Mouse (Mus musculus) hindbrain, embryonic 13.5 days (tissue): ENCODE results near the gene Copa. TPM values are rescaled to one million over a fixed set of nuclear protein-coding genes. Genes with fewer than 3 reads are reported as not detected.

Source experiments
- ATAC-seq: fragments of 200-750 bp; cut with Nextera tagmentation; 2 replicates; pipeline ENCODE4 v1.8.0; 2017; ENCODE audit warnings: moderate TSS enrichment; ENCODE audit not compliant: low FRiP score
- H3K27ac ChIP-seq: fragments of 300-500 bp; sonication (generic); 2 replicates; pipeline ENCODE4 v1.5.1; 2015; ENCODE audit warnings: inconsistent platforms, mild to moderate bottlenecking, moderate library complexity
- H3K27me3 ChIP-seq: fragments of 300-500 bp; sonication (generic); 2 replicates; pipeline ENCODE4 v1.6.1; 2015; ENCODE audit warnings: mild to moderate bottlenecking, inconsistent platforms
- H3K36me3 ChIP-seq: fragments of 300-500 bp; sonication (generic); 2 replicates; pipeline ENCODE4 v1.6.1; 2015; ENCODE audit warnings: mild to moderate bottlenecking, inconsistent platforms
- H3K4me1 ChIP-seq: fragments of 300-500 bp; sonication (generic); replicated peaks from 2 replicates; pipeline ENCODE4 v1.6.1; 2015; ENCODE audit warnings: inconsistent platforms
- H3K4me2 ChIP-seq: fragments of 300-500 bp; sonication (generic); 2 replicates; pipeline ENCODE4 v1.6.1; 2015; ENCODE audit warnings: inconsistent platforms, mild to moderate bottlenecking, moderate library complexity
- H3K4me3 ChIP-seq: fragments of 300-500 bp; sonication (generic); 2 replicates; pipeline ENCODE4 v1.5.1; 2015; ENCODE audit warnings: mild to moderate bottlenecking, inconsistent platforms
- H3K9ac ChIP-seq: fragments of 300-500 bp; sonication (generic); 2 replicates; pipeline ENCODE4 v1.6.1; 2015; ENCODE audit warnings: mild to moderate bottlenecking, inconsistent platforms
- H3K9me3 ChIP-seq: fragments of 300-500 bp; sonication (generic); 2 replicates; pipeline ENCODE4 v1.6.1; 2016; ENCODE audit warnings: inconsistent platforms
- WGBS: fragments of 180-500 bp; shearing (Covaris S2); methylation state at CpG from one replicate; pipeline ENCODE4 v1.1.7; 2015; 5-methylcytosine and 5-hydroxymethylcytosine counted together
- polyA plus RNA-seq: library from polyadenylated mRNA; unstranded; fragments of >200 nt; fragmentation: Nextera tagmentation; extraction: Ambion mirVana; gene quantifications from 2 replicates; pipeline ENCODE4 v1.2.1, GENCODE M21; 2015

Gene Copa
- polyA plus RNA-seq, 1 experiment from 2014 or later: 186 TPM

DNA sequence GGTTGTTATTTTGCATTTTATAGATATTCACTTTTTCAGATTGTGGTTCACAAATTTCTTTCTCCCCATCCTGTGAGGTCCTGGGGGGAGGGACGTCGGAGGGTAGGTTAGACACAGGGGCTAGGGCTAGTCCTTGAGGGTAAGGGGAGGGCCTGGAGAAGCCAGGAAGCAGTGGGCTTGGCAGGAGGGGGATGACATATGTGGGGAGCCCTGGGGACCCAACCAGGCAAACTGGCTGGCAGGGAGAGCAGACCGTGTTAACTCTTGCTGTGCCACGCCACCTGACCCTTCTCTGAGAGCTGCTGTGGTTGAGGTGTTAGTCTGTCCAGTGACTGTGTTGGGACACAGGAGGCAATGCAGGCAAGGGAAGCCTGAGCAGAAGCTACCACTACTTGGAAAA is 21.7 kb upstream of the Copa start:
- peak overlapping the region; percentile 86 for H3K27ac ChIP-seq
- H3K4me1 ChIP-seq: peaks cover 84% of the 10 kb centered on the region
- 30% methylated on average over 4 of the region's 4 CpGs for WGBS

DNA sequence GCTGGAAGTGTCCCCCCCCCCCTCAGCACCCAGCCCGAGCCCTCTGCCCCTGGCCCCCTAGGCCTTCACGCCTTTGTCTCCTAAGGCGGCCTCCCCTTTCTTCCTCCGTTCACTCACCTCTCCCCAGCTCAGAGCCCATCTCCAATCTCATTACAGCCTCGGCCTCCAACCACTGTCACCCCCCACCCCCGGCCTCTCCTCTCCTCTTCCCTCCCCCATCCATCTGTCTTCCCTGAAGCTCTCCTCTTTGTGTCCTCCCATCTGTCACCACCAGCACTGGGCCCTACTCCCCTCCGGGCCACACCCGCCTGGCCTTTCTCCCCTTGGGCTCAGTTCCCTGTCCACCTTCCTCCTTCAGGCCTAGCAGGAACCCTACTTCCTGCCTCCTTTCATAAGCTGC is 21.1 kb upstream of the Copa start:
- no peaks in the 10 kb centered on the region for H3K9me3 ChIP-seq
- no peak overlapping the region for H3K4me2 ChIP-seq
- H3K4me1 ChIP-seq: peaks cover 78% of the 10 kb centered on the region
- H3K9ac ChIP-seq: peak overlapping the region; percentile 13; the same call in 1 of the 2 replicates
- no peak overlapping the region for H3K4me3 ChIP-seq
- H3K27me3 ChIP-seq: no peaks in the 10 kb centered on the region
- ATAC-seq: no peak
- H3K36me3 ChIP-seq: peaks cover 21% of the 10 kb centered on the region
- H3K27ac ChIP-seq: peak overlapping the region; percentile 86
- WGBS: 16% methylated on average over 8 of the region's 8 CpGs

More for the DNA sequence above, 21.7 kb upstream of the Copa start:
- Histone ChIP-seq H3K9me3 (no peaks in the 10 kb centered on the region), H3K36me3 (peaks cover 15% of the 10 kb centered on the region), H3K27me3 (no peaks in the 10 kb centered on the region), H3K4me2 (no peak overlapping the region), H3K9ac (peak overlapping the region; percentile 13; the same call in 1 of the 2 replicates), H3K4me3 (no peak overlapping the region)
- no peak for ATAC-seq

DNA sequence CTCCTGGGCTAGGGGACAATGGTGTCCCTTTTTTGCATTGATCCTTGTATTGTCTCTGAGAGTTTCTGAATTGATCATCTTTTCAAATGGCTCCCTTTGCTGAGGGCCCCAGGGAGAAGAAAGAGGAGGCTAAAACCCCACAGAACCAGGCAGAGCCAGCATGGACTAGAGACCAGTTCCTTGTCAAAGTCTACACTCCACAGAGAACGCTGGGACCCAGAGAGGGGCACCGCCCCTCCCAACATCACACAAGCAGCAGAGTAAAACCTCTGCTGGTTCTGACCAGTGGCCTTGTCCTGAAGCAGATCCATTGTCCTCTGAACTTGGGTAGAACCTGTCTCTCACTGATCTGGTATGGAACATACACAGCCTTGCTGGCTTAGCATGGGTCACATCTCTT is 20.2 kb upstream of the Copa start:
- H3K27me3 ChIP-seq: no peaks in the 10 kb centered on the region
- no peak overlapping the region for H3K4me2 ChIP-seq
- H3K4me1 ChIP-seq: peaks cover 70% of the 10 kb centered on the region
- 87% methylated on average over 2 of the region's 2 CpGs for WGBS
- H3K4me3 ChIP-seq: no peak overlapping the region
- ATAC-seq: no peak
- peaks cover 30% of the 10 kb centered on the region for H3K36me3 ChIP-seq
- H3K27ac ChIP-seq: peak overlapping the region; percentile 86; the same call in 1 of the 2 replicates
- no peaks in the 10 kb centered on the region for H3K9me3 ChIP-seq
- no peak overlapping the region for H3K9ac ChIP-seq

DNA sequence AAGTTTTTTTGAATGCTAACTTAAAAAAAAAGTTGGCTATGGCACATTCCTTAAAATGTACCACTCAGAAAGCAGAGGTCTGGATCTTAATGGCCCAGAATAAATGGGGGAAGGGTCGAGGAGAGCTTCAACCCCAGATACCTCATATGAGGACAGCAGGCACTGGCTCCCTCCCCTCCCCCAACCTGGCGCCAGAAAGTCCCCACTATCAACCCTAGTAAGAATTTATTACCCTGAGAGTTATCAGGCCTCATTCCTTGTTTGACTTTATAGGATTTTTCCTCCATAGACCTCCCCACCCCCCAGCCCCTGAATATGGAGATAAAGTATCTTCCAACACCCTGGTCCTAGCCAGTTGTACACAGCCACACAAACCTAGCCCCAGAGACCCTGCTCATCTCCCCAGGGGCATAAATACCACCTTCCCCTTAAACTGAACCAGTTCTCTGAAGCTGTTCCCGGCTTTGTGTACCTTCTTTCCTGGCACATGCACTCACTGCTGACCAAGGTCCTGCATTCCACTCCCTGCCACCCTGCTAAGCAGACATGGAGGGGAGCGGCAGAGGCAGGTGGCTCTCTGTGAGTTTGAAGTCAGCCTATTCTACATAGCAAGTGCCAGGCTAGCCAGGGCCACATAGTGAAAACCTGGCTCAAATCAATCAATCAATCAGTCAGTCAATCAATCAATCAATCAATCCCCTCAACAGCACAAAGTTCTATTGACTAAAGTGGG is 18.9 kb upstream of the Copa start:
- no peaks in the 10 kb centered on the region for H3K27me3 ChIP-seq
- no peaks in the 10 kb centered on the region for H3K9me3 ChIP-seq
- H3K9ac ChIP-seq: peak overlapping the region; percentile 49
- no peak overlapping the region for H3K4me3 ChIP-seq
- H3K36me3 ChIP-seq: peaks cover 43% of the 10 kb centered on the region
- WGBS: 54% methylated on average over 4 of the region's 4 CpGs
- peaks cover 56% of the 10 kb centered on the region for H3K4me1 ChIP-seq
- no peak for ATAC-seq
- no peak overlapping the region for H3K27ac ChIP-seq
- H3K4me2 ChIP-seq: no peak overlapping the region

DNA sequence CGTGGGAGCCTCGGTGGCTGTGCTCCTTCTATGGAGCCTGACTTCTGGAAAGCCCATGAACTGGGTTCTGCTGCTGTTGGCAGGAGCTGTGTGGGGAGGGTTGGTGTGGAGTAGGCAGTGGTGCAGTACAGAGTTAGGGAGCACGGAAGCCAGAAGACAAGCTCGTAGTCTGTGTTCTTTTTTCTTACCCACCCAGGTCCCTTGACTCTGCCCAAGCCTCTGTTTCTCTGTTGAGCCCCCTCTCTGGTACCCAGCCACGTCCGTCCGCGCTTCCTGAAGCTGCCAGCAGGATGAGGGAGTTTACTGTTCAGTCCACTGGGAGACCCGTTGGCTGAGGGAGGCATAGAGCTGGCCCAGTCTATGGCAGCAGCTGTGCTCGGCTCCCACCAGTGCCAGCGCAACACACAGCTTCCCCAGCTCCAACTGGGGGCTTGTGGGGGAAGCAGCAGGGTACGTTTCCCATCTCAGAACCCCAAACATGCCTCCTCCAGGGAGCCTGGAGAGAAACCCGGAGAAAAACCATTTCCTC is 17.7 kb upstream of the Copa start:
- H3K36me3 ChIP-seq: peaks cover 56% of the 10 kb centered on the region
- no peak overlapping the region for H3K4me2 ChIP-seq
- no peaks in the 10 kb centered on the region for H3K9me3 ChIP-seq
- H3K4me3 ChIP-seq: no peak overlapping the region
- no peaks in the 10 kb centered on the region for H3K27me3 ChIP-seq
- peak; percentile 45 for ATAC-seq
- H3K4me1 ChIP-seq: peaks cover 47% of the 10 kb centered on the region
- WGBS: 49% methylated on average over 13 of the region's 13 CpGs
- peak overlapping the region; percentile 83 for H3K27ac ChIP-seq
- H3K9ac ChIP-seq: peak overlapping the region; percentile 19; the same call in 1 of the 2 replicates

DNA sequence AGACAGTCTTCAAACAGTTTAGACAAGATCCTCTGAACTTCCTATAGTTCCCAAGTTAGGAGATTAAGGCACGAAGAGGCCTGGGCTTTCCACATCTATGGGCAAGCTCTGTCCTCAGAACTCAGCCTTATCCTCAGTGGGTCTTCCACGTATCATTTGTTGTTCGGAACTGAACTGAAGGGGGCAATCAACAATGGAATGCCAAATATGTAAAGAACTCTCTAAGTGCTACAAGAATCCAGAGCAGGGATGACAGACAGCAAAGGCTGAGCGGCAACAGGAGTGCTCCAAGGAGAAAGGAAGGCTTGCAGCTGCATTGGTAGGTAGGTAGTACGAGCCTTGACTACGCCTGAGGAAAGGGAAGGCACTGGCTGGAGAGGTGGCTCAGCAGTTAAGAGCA is 12.1 kb upstream of the Copa start:
- H3K4me2 ChIP-seq: no peak overlapping the region
- H3K27ac ChIP-seq: no peak overlapping the region
- H3K4me3 ChIP-seq: no peak overlapping the region
- no peak overlapping the region for H3K9ac ChIP-seq
- H3K9me3 ChIP-seq: no peaks in the 10 kb centered on the region
- peaks cover 3% of the 10 kb centered on the region for H3K4me1 ChIP-seq
- ATAC-seq: no peak
- 90% methylated on average over 6 of the region's 6 CpGs for WGBS
- H3K27me3 ChIP-seq: no peaks in the 10 kb centered on the region
- H3K36me3 ChIP-seq: peaks cover 100% of the 10 kb centered on the region

DNA sequence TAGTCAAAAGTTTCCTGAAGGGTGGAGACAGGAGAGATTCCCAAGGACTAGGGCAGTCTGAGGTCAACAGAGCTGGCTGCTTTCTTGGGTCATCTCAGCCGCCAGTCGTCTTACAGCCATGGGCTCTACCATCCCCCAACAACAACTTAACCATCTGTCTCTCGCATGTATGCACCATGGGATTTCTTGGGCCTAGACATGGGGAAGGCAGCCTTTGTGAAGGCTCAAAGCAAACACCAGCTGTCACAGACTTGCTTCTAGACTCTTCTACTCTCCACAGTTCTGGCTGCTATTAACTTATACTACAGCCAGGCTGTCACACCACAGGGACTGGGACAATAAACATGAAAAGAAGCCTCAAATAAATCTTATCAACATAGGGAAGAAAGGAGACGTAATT is 10.8 kb upstream of the Copa start:
- Histone ChIP-seq H3K36me3 (peaks cover 100% of the 10 kb centered on the region), H3K27ac (no peak overlapping the region), H3K27me3 (no peaks in the 10 kb centered on the region), H3K4me1 (no peaks in the 10 kb centered on the region), H3K4me3 (no peak overlapping the region), H3K4me2 (no peak overlapping the region), H3K9ac (no peak overlapping the region), H3K9me3 (no peaks in the 10 kb centered on the region)
- no peak for ATAC-seq
- 56% methylated on average over 4 of the region's 4 CpGs for WGBS

DNA sequence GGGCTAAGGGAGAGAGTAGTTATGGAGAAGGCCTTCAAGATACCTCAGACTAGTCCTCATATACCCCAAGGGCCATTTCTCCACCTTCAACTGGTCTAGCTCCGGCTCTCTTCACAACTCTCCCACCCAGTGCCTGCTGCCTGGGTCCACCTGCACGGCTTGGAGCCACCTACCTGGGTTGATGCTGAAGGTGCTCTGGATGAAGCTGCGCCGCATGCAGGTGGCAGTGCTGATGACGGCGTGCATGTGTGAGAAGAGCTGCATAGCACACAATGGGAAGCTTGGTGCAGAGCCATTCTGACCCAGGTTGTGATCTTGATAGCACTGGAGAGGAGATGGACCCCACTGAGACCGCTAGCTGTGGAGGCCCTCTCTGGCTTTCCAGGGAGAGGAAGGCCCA is 9.7 kb upstream of the Copa start:
- Histone ChIP-seq H3K9ac (no peak overlapping the region), H3K4me2 (no peak overlapping the region), H3K27ac (no peak overlapping the region), H3K4me3 (no peak overlapping the region), H3K4me1 (no peaks in the 10 kb centered on the region), H3K36me3 (peaks cover 97% of the 10 kb centered on the region), H3K27me3 (no peaks in the 10 kb centered on the region), H3K9me3 (no peaks in the 10 kb centered on the region)
- no peak for ATAC-seq
- 97% methylated on average over 7 of the region's 7 CpGs for WGBS

DNA sequence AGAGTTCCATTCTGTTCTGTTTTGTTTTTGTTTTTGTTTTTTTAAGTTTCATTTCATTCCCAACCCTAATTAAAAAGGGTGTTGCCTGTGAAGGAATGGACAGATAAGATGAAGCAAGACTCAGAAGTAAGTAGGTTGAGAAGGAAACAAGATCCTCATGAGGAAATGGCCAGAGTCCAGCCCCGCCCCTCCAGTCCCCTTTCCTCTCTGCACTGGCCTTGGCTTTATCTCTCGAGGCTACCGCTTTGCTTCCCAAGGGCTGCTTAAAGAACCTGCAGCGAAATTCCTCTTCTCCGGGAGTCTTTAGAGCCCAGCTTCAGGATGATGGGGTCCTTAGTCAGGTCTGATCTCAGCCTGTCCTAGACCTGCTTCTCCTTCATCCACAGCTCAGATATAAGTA is 4.3 kb upstream of the Copa start:
- WGBS: 86% methylated on average over 5 of the region's 5 CpGs
- H3K27ac ChIP-seq: no peak overlapping the region

DNA sequence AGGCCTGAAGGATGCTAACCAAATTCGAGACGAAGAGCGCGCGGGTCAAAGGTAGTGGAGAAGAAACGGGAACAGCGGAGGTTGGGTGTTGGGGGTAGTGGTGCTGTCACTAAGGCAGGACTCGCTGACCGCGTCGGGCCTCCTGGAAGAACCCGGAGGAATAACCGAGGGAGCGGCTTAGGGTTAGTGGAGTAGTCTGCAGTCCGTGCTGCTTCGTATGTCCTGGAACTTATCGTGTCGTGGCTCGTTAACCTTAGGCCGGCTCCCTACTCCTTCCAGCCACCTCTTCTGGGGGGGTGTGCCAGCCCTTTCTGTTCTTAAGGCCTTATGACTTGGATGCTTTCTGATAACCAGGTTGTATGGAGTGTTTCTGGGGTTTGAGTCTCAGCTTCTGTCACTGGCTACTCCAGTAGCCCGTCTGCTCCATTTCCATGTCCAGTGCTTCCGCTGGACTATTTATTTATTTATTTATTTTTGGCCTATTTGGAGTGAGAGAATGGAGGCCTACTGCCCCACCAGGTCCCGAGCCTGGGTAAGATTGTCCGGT is 643 bp downstream of the Copa start:
- ATAC-seq: peak; percentile 85; the same call in 1 of the 2 replicates
- Histone ChIP-seq H3K9me3 (no peaks in the 10 kb centered on the region), H3K9ac (peak overlapping the region; percentile 94), H3K4me2 (peak overlapping the region; percentile 77), H3K4me1 (peaks cover 28% of the 10 kb centered on the region), H3K4me3 (peak overlapping the region; percentile 92), H3K36me3 (peaks cover 22% of the 10 kb centered on the region), H3K27me3 (no peaks in the 10 kb centered on the region), H3K27ac (peak overlapping the region; percentile 92)
- WGBS: 3% methylated on average over 24 of the region's 24 CpGs

More for the DNA sequence above, 4.3 kb upstream of the Copa start:
- ATAC-seq: no peak
- Histone ChIP-seq H3K4me1 (peaks cover 12% of the 10 kb centered on the region), H3K36me3 (peaks cover 68% of the 10 kb centered on the region), H3K9ac (0 out of 2 replicates have a peak overlapping the region, but pooled peaks have one; percentile 19), H3K4me2 (no peak overlapping the region), H3K4me3 (no peak overlapping the region), H3K27me3 (no peaks in the 10 kb centered on the region), H3K9me3 (no peaks in the 10 kb centered on the region)

DNA sequence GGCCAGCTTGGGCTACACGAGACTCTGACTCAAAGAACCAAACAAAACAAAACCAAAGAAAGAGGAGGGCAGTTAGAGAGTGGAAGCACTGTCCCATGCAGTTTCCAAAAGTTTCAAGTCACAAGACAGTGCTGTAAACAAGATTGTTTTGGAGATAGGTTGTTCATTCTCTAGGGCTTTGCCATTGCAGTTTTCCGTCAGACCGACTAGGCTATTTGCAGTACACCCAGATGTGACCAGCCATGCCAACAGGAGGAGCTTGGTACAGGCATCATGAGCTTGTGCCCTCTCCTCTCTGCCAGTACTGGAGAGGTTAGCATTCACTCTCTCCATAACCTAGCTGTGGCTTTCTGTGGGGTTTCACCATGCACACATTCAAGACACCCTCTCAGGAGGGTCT is 11.2 kb downstream of the Copa start:
- Histone ChIP-seq H3K9ac (no peak overlapping the region), H3K27me3 (no peaks in the 10 kb centered on the region), H3K9me3 (no peaks in the 10 kb centered on the region), H3K36me3 (peaks cover 77% of the 10 kb centered on the region), H3K4me3 (no peak overlapping the region), H3K4me1 (no peaks in the 10 kb centered on the region; the same call in 1 of the 2 replicates), H3K27ac (no peak overlapping the region), H3K4me2 (no peak overlapping the region)
- no peak for ATAC-seq
- WGBS: 59% methylated on average over 3 of the region's 3 CpGs

DNA sequence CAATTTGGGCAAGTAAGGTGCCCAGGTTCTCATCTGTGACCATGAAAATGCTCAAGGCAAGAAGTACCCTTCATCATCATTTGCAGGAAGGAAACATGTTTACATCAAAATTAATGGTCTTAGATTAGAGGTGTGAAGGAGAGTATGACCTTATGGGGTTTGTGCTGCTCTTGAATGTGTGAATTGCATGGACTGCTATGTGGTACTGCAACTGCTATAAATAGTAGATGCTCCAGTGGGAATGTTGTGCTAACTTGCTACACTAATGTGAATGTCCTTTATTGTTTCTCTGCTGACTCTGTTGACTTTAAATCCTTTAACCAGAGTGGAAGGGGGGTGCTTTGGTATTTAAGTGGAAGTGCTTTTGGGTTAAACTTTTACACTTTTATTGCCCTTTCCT is 12.0 kb downstream of the Copa start:
- H3K27me3 ChIP-seq: no peaks in the 10 kb centered on the region
- no peak overlapping the region for H3K9ac ChIP-seq
- H3K27ac ChIP-seq: no peak overlapping the region
- ATAC-seq: no peak
- H3K4me1 ChIP-seq: no peaks in the 10 kb centered on the region; the same call in 1 of the 2 replicates
- no peak overlapping the region for H3K4me3 ChIP-seq
- no peak overlapping the region for H3K4me2 ChIP-seq
- H3K9me3 ChIP-seq: no peaks in the 10 kb centered on the region
- peaks cover 73% of the 10 kb centered on the region for H3K36me3 ChIP-seq
